In genomic region chr2:155592854-155593283, GRCm38 (mm10) we compare ENCODE assay signal across 8 mouse cellular contexts. TPM values are rescaled to one million over a fixed set of nuclear protein-coding genes. Genes with fewer than 3 reads are reported as not detected.
DNase-seq lines count a peak whose midpoint lies in the region; ATAC-seq and TF ChIP-seq lines count a peak whose summit lies in the region.

No protein-coding gene starts in this region.

- peak overlapping the region; percentile 69 for H3K4me3 ChIP-seq in lung, embryonic 14.5 days (ENCODE audit: low read depth, low read length)
- peak overlapping the region; percentile 70 for H3K4me3 ChIP-seq in embryonic facial prominence, embryonic 15.5 days (replicated peaks)
- peak overlapping the region; percentile 59 for H3K4me3 ChIP-seq in intestine, embryonic 16.5 days (ENCODE audit: low read length)
- peak overlapping the region; percentile 58 for H3K4me3 ChIP-seq in neural tube, embryonic 14.5 days (ENCODE audit: low read depth, low read length)

- TF ChIP-seq CTCF in lung, embryonic 14.5 days (IDR thresholded peaks at IDR 0.05; ENCODE audit: low read depth), result 0 out of 2 replicates have a peak, but pooled peaks have one; percentile 6

- peaks cover 6% of the 10 kb centered on the region; the same call in 1 of the 2 replicates for H3K4me1 ChIP-seq in lung, embryonic 14.5 days (ENCODE audit: insufficient read depth)
- peaks cover 10% of the 10 kb centered on the region for H3K4me1 ChIP-seq in embryonic facial prominence, embryonic 15.5 days
- peaks cover 23% of the 10 kb centered on the region for H3K4me1 ChIP-seq in intestine, embryonic 16.5 days (ENCODE audit: control insufficient read depth, insufficient read depth, low read length)
- H3K4me1 ChIP-seq in neural tube, embryonic 14.5 days (ENCODE audit: control insufficient read depth, insufficient read depth, low read length), result peaks cover 4% of the 10 kb centered on the region; the same call in 1 of the 2 replicates

- H3K36me3 ChIP-seq in lung, embryonic 14.5 days (ENCODE audit: insufficient read depth), result no peaks in the 10 kb centered on the region
- H3K36me3 ChIP-seq in embryonic facial prominence, embryonic 15.5 days, result no peaks in the 10 kb centered on the region
- H3K36me3 ChIP-seq in intestine, embryonic 16.5 days (ENCODE audit: control insufficient read depth, insufficient read depth, low read length), result no peaks in the 10 kb centered on the region
- no peaks in the 10 kb centered on the region for H3K36me3 ChIP-seq in neural tube, embryonic 14.5 days (ENCODE audit: control insufficient read depth, insufficient read depth, low read length)

- no peaks in the 10 kb centered on the region for H3K27me3 ChIP-seq in lung, embryonic 14.5 days (ENCODE audit: insufficient read depth, low read length)
- H3K27me3 ChIP-seq in embryonic facial prominence, embryonic 15.5 days, result no peaks in the 10 kb centered on the region
- H3K27me3 ChIP-seq in intestine, embryonic 16.5 days (replicated peaks; ENCODE audit: control insufficient read depth, insufficient read depth, low read length), result no peaks in the 10 kb centered on the region
- H3K27me3 ChIP-seq in neural tube, embryonic 14.5 days (ENCODE audit: control insufficient read depth, insufficient read depth, low read length), result no peaks in the 10 kb centered on the region

- peak; percentile 58 for ATAC-seq in lung, embryonic 14.5 days (ENCODE audit: insufficient read depth)
- ATAC-seq in embryonic facial prominence, embryonic 15.5 days (ENCODE audit: insufficient number of reproducible peaks, low FRiP score, low TSS enrichment, low read depth), result peak; percentile 23; the same call in 1 of the 2 replicates
- ATAC-seq in intestine, embryonic 16.5 days, result no peak
- ATAC-seq in neural tube, embryonic 14.5 days (ENCODE audit: low read depth), result no peak; the same call in 1 of the 2 replicates

- H3K4me2 ChIP-seq in lung, embryonic 14.5 days, result peak overlapping the region; percentile 87
- peak overlapping the region; percentile 68 for H3K4me2 ChIP-seq in embryonic facial prominence, embryonic 15.5 days (replicated peaks)
- peak overlapping the region; percentile 74 for H3K4me2 ChIP-seq in intestine, embryonic 16.5 days (ENCODE audit: low read depth, low read length)
- peak overlapping the region; percentile 82 for H3K4me2 ChIP-seq in neural tube, embryonic 14.5 days (ENCODE audit: low read depth, low read length)

- H3K9me3 ChIP-seq in lung, embryonic 14.5 days (ENCODE audit: low read depth, low read length), result no peaks in the 10 kb centered on the region
- no peaks in the 10 kb centered on the region for H3K9me3 ChIP-seq in embryonic facial prominence, embryonic 15.5 days (replicated peaks)
- no peaks in the 10 kb centered on the region for H3K9me3 ChIP-seq in intestine, embryonic 16.5 days (ENCODE audit: control insufficient read depth, low read length)
- H3K9me3 ChIP-seq in neural tube, embryonic 14.5 days (ENCODE audit: control insufficient read depth, low read length), result no peaks in the 10 kb centered on the region

- 0% methylated on average over 9 of the region's 9 CpGs for WGBS in lung, embryonic 14.5 days
- 2% methylated on average over 9 of the region's 9 CpGs for WGBS in embryonic facial prominence, embryonic 15.5 days
- under 1% methylated on average over 9 of the region's 9 CpGs for WGBS in intestine, embryonic 16.5 days
- 1% methylated on average over 9 of the region's 9 CpGs for WGBS in neural tube, embryonic 14.5 days

- no peak for DNase-seq in lung, embryonic 14.5 days
- DNase-seq in lung, postnatal 10 days, result no peak
- no peak for DNase-seq in frontal cortex, postnatal 10 days (ENCODE audit: low spot score in 2 of 2)
- DNase-seq in urinary bladder, postnatal 4 days (ENCODE audit: low spot score in 2 of 2), result no peak
- no peak for DNase-seq in left cerebral cortex, adult 18-20 months (ENCODE audit: low spot score in 2 of 2)

- peak overlapping the region; percentile 3; the same call in 1 of the 2 replicates for H3K27ac ChIP-seq in lung, embryonic 14.5 days (ENCODE audit: low read depth)
- peak overlapping the region; percentile 55; the same call in 1 of the 2 replicates for H3K27ac ChIP-seq in embryonic facial prominence, embryonic 15.5 days (replicated peaks)
- peak overlapping the region; percentile 25; the same call in 1 of the 2 replicates for H3K27ac ChIP-seq in intestine, embryonic 16.5 days (ENCODE audit: low read length)
- peak overlapping the region; percentile 6; the same call in 1 of the 2 replicates for H3K27ac ChIP-seq in neural tube, embryonic 14.5 days (ENCODE audit: low read depth, low read length)

- H3K9ac ChIP-seq in lung, embryonic 14.5 days, result peak overlapping the region; percentile 77
- H3K9ac ChIP-seq in embryonic facial prominence, embryonic 15.5 days, result peak overlapping the region; percentile 65
- peak overlapping the region; percentile 76 for H3K9ac ChIP-seq in intestine, embryonic 16.5 days (ENCODE audit: low read depth, low read length)
- H3K9ac ChIP-seq in neural tube, embryonic 14.5 days (replicated peaks; ENCODE audit: low read depth, low read length), result peak overlapping the region; percentile 59

RNA-seq across cellular contexts. Expression of gene Gss, which starts 0.3 kb away (rescaled TPM):
- 22.0 TPM in 2 replicates for polyA plus RNA-seq in lung, embryonic 14.5 days (2014; fragmentation: Nextera tagmentation; extraction: Ambion mirVana)
- 31.0 and 33.0 TPM in 2 replicates for polyA plus RNA-seq in embryonic facial prominence, embryonic 15.5 days (2015; fragmentation: Nextera tagmentation; extraction: Ambion mirVana)
- 143 and 158 TPM in 2 replicates for polyA plus RNA-seq in intestine, embryonic 16.5 days (2015; fragmentation: Nextera tagmentation; extraction: Ambion mirVana)
- polyA plus RNA-seq in neural tube, embryonic 14.5 days (2014; fragmentation: Nextera tagmentation; extraction: Ambion mirVana), result 14.9 and 15.1 TPM in 2 replicates
- 10 to 100 TPM; 13.1 to 14.0 TPM for total RNA-seq in left cerebral cortex, adult 18-20 months (2021)

RNA-seq across cellular contexts. Expression of gene Myh7b, which starts 18.1 kb away (rescaled TPM):
- 0.32 and 0.36 TPM in 2 replicates for polyA plus RNA-seq in lung, embryonic 14.5 days (2014; fragmentation: Nextera tagmentation; extraction: Ambion mirVana)
- polyA plus RNA-seq in embryonic facial prominence, embryonic 15.5 days (2015; fragmentation: Nextera tagmentation; extraction: Ambion mirVana), result 1.7 and 2.2 TPM in 2 replicates
- 0.77 and 1.3 TPM in 2 replicates for polyA plus RNA-seq in intestine, embryonic 16.5 days (2015; fragmentation: Nextera tagmentation; extraction: Ambion mirVana)
- 0.50 and 0.52 TPM in 2 replicates for polyA plus RNA-seq in neural tube, embryonic 14.5 days (2014; fragmentation: Nextera tagmentation; extraction: Ambion mirVana)
- total RNA-seq in left cerebral cortex, adult 18-20 months (2021), result 1 to 10 TPM; 5.0 to 6.7 TPM

Comparison
In these comparisons a context has a peak if more than half of its experiments do, and no peak if none do; other contexts are left out.
1. ATAC-seq: peak in lung, embryonic 14.5 days (single experiment) and embryonic facial prominence, embryonic 15.5 days (single experiment); none in intestine, embryonic 16.5 days (single experiment) and neural tube, embryonic 14.5 days (single experiment).
2. H3K27ac ChIP-seq: peak in every context shown above with its lines; median percentile 55 in embryonic facial prominence, embryonic 15.5 days; 25 in intestine, embryonic 16.5 days; 6 in neural tube, embryonic 14.5 days; 3 in lung, embryonic 14.5 days.
3. Peak in every context shown above with its lines, with median percentiles within 50 percentile points of each other: H3K4me2 ChIP-seq, H3K4me3 ChIP-seq and H3K9ac ChIP-seq.